ENCODE assay signal across 24 mouse cellular contexts in the genomic region with DNA sequence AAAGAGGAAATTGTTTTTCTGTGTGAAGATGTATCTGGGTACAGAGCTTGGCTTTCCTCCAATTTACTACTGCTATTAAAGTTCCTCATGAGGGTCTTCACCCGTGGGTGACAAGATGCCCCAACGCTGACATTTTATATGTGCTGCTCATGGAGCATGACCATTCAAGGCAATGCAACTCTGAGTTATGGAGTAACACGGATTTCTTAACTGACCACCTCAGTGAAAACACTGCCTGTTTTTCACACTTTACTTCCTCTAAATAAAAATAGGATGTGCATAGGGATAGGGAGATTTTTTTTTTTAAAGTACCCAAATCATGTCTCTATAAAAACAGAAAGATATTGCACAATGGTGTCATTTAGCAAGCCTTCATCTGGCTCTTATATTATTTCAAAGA. TPM values are rescaled to one million over a fixed set of nuclear protein-coding genes. Genes with fewer than 3 reads are reported as not detected.
A peak's percentile ranks its signal among the peaks of the same experiment; 100 is the strongest.
DNase-seq lines count a peak whose midpoint lies in the region; ATAC-seq and TF ChIP-seq lines count a peak whose summit lies in the region.
"Had no signal": no experiment of that assay in that cellular context is flagged by ENCODE, and none has a peak within 500 bp of the region (broad histone marks: within the 10 kb centered on the region; RNA-seq: fewer than 3 reads in every experiment).

No protein-coding gene starts in this region.

- intact Hi-C loops in left cerebral cortex, postnatal 14 days (cut with DNase I), result no loop called here

- peak overlapping the region; percentile 90 for H3K27ac ChIP-seq in bone marrow macrophage, adult 2 months (ENCODE audit: insufficient read depth, low read depth, low read length)
- H3K27ac ChIP-seq in macrophage, result peak overlapping the region; percentile 54; the same call in 1 of the 2 replicates
- no peak overlapping the region for H3K27ac ChIP-seq in hindbrain, embryonic 10.5 days
- H3K27ac ChIP-seq: embryonic facial prominence, embryonic 12.5 days; embryonic facial prominence, embryonic 15.5 days; forebrain, embryonic 12.5 days; forebrain, embryonic 15.5 days; heart, embryonic 13.5 days; hindbrain, embryonic 12.5 days; hindbrain, embryonic 15.5 days had no signal

- TF ChIP-seq CTCF in bone marrow macrophage, adult 2 months (IDR thresholded peaks at IDR 0.05; ENCODE audit: low read depth, low read length), result no peak

- no peaks in the 10 kb centered on the region for H3K36me3 ChIP-seq in macrophage (ENCODE audit: inconsistent target)
- no peaks in the 10 kb centered on the region for H3K36me3 ChIP-seq in hindbrain, embryonic 10.5 days
- H3K36me3 ChIP-seq: embryonic facial prominence, embryonic 12.5 days; embryonic facial prominence, embryonic 15.5 days; forebrain, embryonic 12.5 days; forebrain, embryonic 15.5 days; heart, embryonic 13.5 days; hindbrain, embryonic 12.5 days; hindbrain, embryonic 15.5 days had no signal

- H3K9me3 ChIP-seq in hindbrain, embryonic 10.5 days, result no peaks in the 10 kb centered on the region
- H3K9me3 ChIP-seq: embryonic facial prominence, embryonic 12.5 days; embryonic facial prominence, embryonic 15.5 days; forebrain, embryonic 12.5 days; forebrain, embryonic 15.5 days; heart, embryonic 13.5 days; hindbrain, embryonic 12.5 days; hindbrain, embryonic 15.5 days had no signal

- no peak for TF ChIP-seq POLR2A in bone marrow macrophage, adult 2 months (IDR thresholded peaks at IDR 0.05; ENCODE audit: borderline replicate concordance, low read depth, low read length)

- WGBS in macrophage (ENCODE audit: missing documents), result 23% methylated on average over 3 of the region's 3 CpGs
- WGBS in hindbrain, embryonic 10.5 days, result 74% methylated on average over 3 of the region's 3 CpGs

- peaks cover 33% of the 10 kb centered on the region for H3K4me1 ChIP-seq in bone marrow macrophage, adult 2 months (ENCODE audit: control insufficient read depth, insufficient read depth, low read length)
- H3K4me1 ChIP-seq in hindbrain, embryonic 10.5 days (replicated peaks), result no peaks in the 10 kb centered on the region
- H3K4me1 ChIP-seq: embryonic facial prominence, embryonic 12.5 days; embryonic facial prominence, embryonic 15.5 days; forebrain, embryonic 12.5 days; forebrain, embryonic 15.5 days; heart, embryonic 13.5 days; hindbrain, embryonic 12.5 days; hindbrain, embryonic 15.5 days had no signal

- ATAC-seq in monocyte, adult 5-6 weeks (replicated peaks; ENCODE audit: insufficient number of reproducible peaks, low FRiP score, low TSS enrichment, poor library complexity, severe bottlenecking), result peak; percentile 64
- ATAC-seq: activated CD4-positive, CD25-positive, alpha-beta regulatory T cell, adult 4 months; forebrain, embryonic 15.5 days had no signal

- DNase-seq in 416B (ENCODE audit: low read depth), result peak; percentile 24
- no peak for DNase-seq in left cerebral cortex, postnatal 14 days (ENCODE audit: low spot score in 2 of 2)
- DNase-seq in hindbrain, embryonic 10.5 days (ENCODE audit: low spot score), result no peak
- DNase-seq: adrenal gland, adult 8-10 months; adrenal gland, postnatal 25 days; cerebellum, adult 18-20 months; cerebellum, adult 9-10 months; cerebellum, postnatal 14 days; gastrocnemius, postnatal 10 days; gastrocnemius, postnatal 36 days; heart, adult 11 months; heart, postnatal 14 days; heart, postnatal 4 days had no signal

- peaks cover 69% of the 10 kb centered on the region for H3K79me2 ChIP-seq in macrophage (ENCODE audit: inconsistent target)

- no peaks in the 10 kb centered on the region for H3K27me3 ChIP-seq in hindbrain, embryonic 10.5 days (ENCODE audit: insufficient read depth, poor library complexity, severe bottlenecking)
- H3K27me3 ChIP-seq: embryonic facial prominence, embryonic 12.5 days; embryonic facial prominence, embryonic 15.5 days; forebrain, embryonic 12.5 days; forebrain, embryonic 15.5 days; heart, embryonic 13.5 days; hindbrain, embryonic 12.5 days; hindbrain, embryonic 15.5 days had no signal

- no peak overlapping the region for H3K4me3 ChIP-seq in bone marrow macrophage, adult 2 months (ENCODE audit: insufficient read depth, low read length)
- H3K4me3 ChIP-seq in macrophage (ENCODE audit: inconsistent target), result no peak overlapping the region
- no peak overlapping the region for H3K4me3 ChIP-seq in hindbrain, embryonic 10.5 days
- H3K4me3 ChIP-seq: embryonic facial prominence, embryonic 12.5 days; embryonic facial prominence, embryonic 15.5 days; forebrain, embryonic 12.5 days; forebrain, embryonic 15.5 days; heart, embryonic 13.5 days; hindbrain, embryonic 12.5 days; hindbrain, embryonic 15.5 days had no signal

RNA-seq across cellular contexts. Expression of a gene that starts 24.9 kb away (rescaled TPM):
- polyA plus RNA-seq in bone marrow macrophage, adult 2 months (2012; ENCODE audit: insufficient read depth, insufficient read length, missing spikeins), result 784 and 847 TPM in 2 replicates
- total RNA-seq in macrophage (2018; cell fraction: chromatin; rRNA removed), result 1,000 to 10,000 TPM in 14 of 26 experiments, 100 to 1,000 TPM in 12; 150 to 2,500 (median 1,092) TPM
- 100 to 1,000 TPM; 329 to 971 (median 729) TPM for total RNA-seq in macrophage (2018; cell fraction: cytosol; rRNA removed)
- total RNA-seq in macrophage (2018; cell fraction: nucleus; rRNA removed), result 1,000 to 10,000 TPM in 16 of 26 experiments, 100 to 1,000 TPM in 10; 272 to 1,970 (median 1,234) TPM
- 209 to 458 TPM (median 351 TPM) in 3 replicates for polyA plus RNA-seq in macrophage (2018)
- 809 to 1,358 TPM (median 1,349 TPM) in 3 replicates for total RNA-seq in monocyte, adult 5-6 weeks (2017)
- total RNA-seq in left cerebral cortex, postnatal 14 days (2021), result under 1 TPM; 0.24 to 0.53 TPM
- polyA plus RNA-seq in hindbrain, embryonic 10.5 days (2016; fragmentation: Nextera tagmentation; extraction: Ambion mirVana), result 0.41 and 0.84 TPM in 2 replicates

Comparison
In these comparisons a context has a peak if more than half of its experiments do, and no peak if none do; other contexts are left out.
1. RNA of a gene that starts 24.9 kb away (polyA plus RNA-seq): 784 to 847 TPM in bone marrow macrophage, adult 2 months and 209 to 458 TPM in macrophage; 0.41 to 0.84 TPM in hindbrain, embryonic 10.5 days; every median in the first group is over 100 times any median in the second.